Mouse (Mus musculus): ENCODE measurements at regions not wholly inside any gene's neighbourhood (a gene's known extent, or its start where the extent isn't known, plus 50 kb on each side); places are given as distances from the start of the nearest gene placed in this dataset.

DNA sequence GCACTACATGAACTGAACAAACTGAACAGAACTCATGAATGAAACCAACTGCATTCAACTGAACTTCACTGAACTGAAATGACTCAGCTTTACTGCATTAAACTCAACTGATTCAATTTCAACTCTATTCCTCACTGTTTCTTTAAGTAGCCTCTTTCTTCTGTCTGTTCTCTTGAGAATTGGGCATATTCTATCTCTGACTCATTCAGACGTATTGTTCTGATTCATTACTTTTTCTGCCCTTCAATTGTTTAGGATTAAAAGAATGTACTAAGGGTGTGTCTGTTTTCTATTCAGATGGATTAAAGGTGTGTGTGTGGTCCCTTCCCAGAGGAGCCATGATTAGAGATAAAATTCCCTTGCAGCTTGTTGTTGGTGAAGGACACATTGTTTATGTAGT is 337.9 kb upstream of the Rgs18 start:
- TF ChIP-seq CTCF (IDR thresholded peaks at IDR 0.05; ENCODE audit: borderline replicate concordance, insufficient read depth, low read depth, low read length) (no peak), POLR2A (IDR thresholded peaks at IDR 0.05; ENCODE audit: borderline replicate concordance, insufficient read depth, low read length) (no peak)
